21 mouse cellular contexts compared by ENCODE assay signal in the genomic region with DNA sequence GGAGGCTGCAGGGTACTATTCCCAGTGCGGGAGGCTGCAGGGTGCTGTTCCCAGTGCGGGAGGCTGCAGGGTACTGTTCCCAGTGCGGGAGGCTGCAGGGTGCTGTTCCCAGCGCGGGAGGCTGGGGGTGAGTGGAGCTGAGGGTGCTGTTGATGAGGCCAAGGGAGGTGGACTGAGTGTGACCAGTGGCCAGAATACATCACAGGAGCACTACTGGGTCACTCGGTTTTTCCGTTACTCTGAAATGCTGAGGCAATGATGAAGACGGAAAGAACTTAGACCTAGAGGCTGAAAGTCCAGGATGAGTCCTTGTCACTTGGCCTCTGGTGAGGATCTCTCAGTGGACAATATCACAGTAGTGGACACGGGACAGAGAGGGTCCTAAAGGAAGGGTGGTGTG.
"Had no signal": no experiment of that assay in that cellular context is flagged by ENCODE, and none has a peak within 500 bp of the region (broad histone marks: within the 10 kb centered on the region; RNA-seq: fewer than 3 reads in every experiment).

No protein-coding gene starts in this region.

- H3K27me3 ChIP-seq: limb, embryonic 13.5 days; midbrain, embryonic 12.5 days; midbrain, embryonic 15.5 days; neural tube, embryonic 12.5 days; neural tube, embryonic 15.5 days had no signal

- ATAC-seq: liver, postnatal 0 days; lung, postnatal 0 days; midbrain, embryonic 15.5 days had no signal

- H3K27ac ChIP-seq: kidney, postnatal 0 days; limb, embryonic 10.5 days; limb, embryonic 13.5 days; liver, embryonic 14.5 days; macrophage; midbrain, embryonic 12.5 days; midbrain, embryonic 15.5 days; neural tube, embryonic 12.5 days; neural tube, embryonic 15.5 days; stomach, postnatal 0 days had no signal

- H3K9me3 ChIP-seq: limb, embryonic 10.5 days; limb, embryonic 13.5 days; midbrain, embryonic 12.5 days; midbrain, embryonic 15.5 days; neural tube, embryonic 12.5 days; neural tube, embryonic 15.5 days had no signal

- DNase-seq: kidney, adult 9 months; kidney, postnatal 4 days; liver; liver, postnatal 0 days; lung, embryonic 14.5 days; right cerebral cortex, adult 18-20 months; right cerebral cortex, postnatal 14 days; right cerebral cortex, postnatal 4 days; thymus, adult 2 months; thymus, postnatal 14 days had no signal

- H3K4me3 ChIP-seq: limb, embryonic 10.5 days; limb, embryonic 13.5 days; midbrain, embryonic 12.5 days; midbrain, embryonic 15.5 days; neural tube, embryonic 12.5 days; neural tube, embryonic 15.5 days had no signal

- H3K9ac ChIP-seq: limb, embryonic 13.5 days; liver, embryonic 14.5 days; liver, postnatal 0 days; lung, embryonic 14.5 days; midbrain, embryonic 12.5 days; midbrain, embryonic 15.5 days; neural tube, embryonic 12.5 days; neural tube, embryonic 15.5 days had no signal

- H3K4me1 ChIP-seq: limb, embryonic 10.5 days; limb, embryonic 13.5 days; midbrain, embryonic 12.5 days; midbrain, embryonic 15.5 days; neural tube, embryonic 12.5 days; neural tube, embryonic 15.5 days had no signal

- H3K4me2 ChIP-seq: limb, embryonic 13.5 days; lung, embryonic 14.5 days; midbrain, embryonic 12.5 days; midbrain, embryonic 15.5 days; neural tube, embryonic 12.5 days; neural tube, embryonic 15.5 days had no signal
